Mouse (Mus musculus) myocyte (in vitro differentiated cells): ENCODE data around the gene Kif2c.

Source experiments
- E2F4 ChIP-seq: IDR thresholded peaks from one replicate; pipeline ENCODE4 v1.6.1; 2011; ENCODE audit warnings: mild to moderate bottlenecking, control low read depth, moderate library complexity; ENCODE audit not compliant: insufficient read depth
- MAX ChIP-seq: IDR thresholded peaks from one replicate; pipeline ENCODE4 v1.6.1; 2011; ENCODE audit warnings: low read depth, mild to moderate bottlenecking, control low read depth
- MYOD1 ChIP-seq, 3 experiments: IDR thresholded peaks; one replicate each; pipeline ENCODE4 v1.6.1; 2011; ENCODE audit warnings: control low read depth in 2 of 3, low read depth in 2 of 3, mild to moderate bottlenecking in 2 of 3, moderate library complexity in 1 of 3; ENCODE audit not compliant: insufficient read length in 2 of 3, control insufficient read depth in 1 of 3
- MYOG ChIP-seq, 3 experiments: IDR thresholded peaks; one replicate each; pipeline ENCODE4 v1.6.1; 2011; ENCODE audit warnings: control low read depth in 2 of 3, low read depth in 2 of 3, mild to moderate bottlenecking in 2 of 3; ENCODE audit not compliant: insufficient read length in 2 of 3, control insufficient read depth in 1 of 3, insufficient read depth in 1 of 3
- POLR2A ChIP-seq: IDR thresholded peaks from one replicate; pipeline ENCODE4 v1.6.1; 2011; ENCODE audit warnings: low read depth, mild to moderate bottlenecking, control low read depth, moderate library complexity; ENCODE audit not compliant: insufficient read length
- REST ChIP-seq: IDR thresholded peaks from one replicate; pipeline ENCODE4 v1.6.1; 2011; ENCODE audit warnings: mild to moderate bottlenecking, control low read depth, moderate library complexity; ENCODE audit not compliant: insufficient read depth, insufficient read length
- TCF12 ChIP-seq: IDR thresholded peaks from one replicate; pipeline ENCODE4 v1.6.1; 2011; ENCODE audit warnings: mild to moderate bottlenecking, control low read depth; ENCODE audit not compliant: poor library complexity, insufficient read depth, severe bottlenecking
- USF1 ChIP-seq: IDR thresholded peaks from one replicate; pipeline ENCODE4 v1.6.1; 2011; ENCODE audit warnings: low read depth, mild to moderate bottlenecking, control low read depth, moderate library complexity

- TF ChIP-seq MAX = no peak
- TF ChIP-seq POLR2A = no peak
- TF ChIP-seq E2F4 = no peak
- no peak for TF ChIP-seq REST
- no peak for TF ChIP-seq TCF12
- no peak for TF ChIP-seq USF1
- no peak for TF ChIP-seq MYOD1 (IDR thresholded peaks at IDR 0.05; ENCODE audit: control insufficient read depth in 1 of 3, insufficient read length in 2 of 3, low read depth in 2 of 3)
- TF ChIP-seq MYOG (IDR thresholded peaks at IDR 0.05; ENCODE audit: control insufficient read depth in 1 of 3, insufficient read depth in 1 of 3, insufficient read length in 2 of 3, low read depth in 2 of 3) = no peak
Observed at GRCm38 (mm10) chr4:117218517-117219219, 36.2 kb upstream of the Kif2c start.
